Mouse (Mus musculus) CD4-positive, CD25-positive, alpha-beta regulatory T cell, adult 4 months (primary cell): ENCODE results near the gene Cmip. TPM values are rescaled to one million over a fixed set of nuclear protein-coding genes. Genes with fewer than 3 reads are reported as not detected.

Experiments
- ATAC-seq: one replicate; pipeline ENCODE4 v1.8.0; 2017
- polyA plus RNA-seq, 2 experiments: library from polyadenylated mRNA; unstranded; fragments of 100-300 nt; shearing (Covaris generic); gene quantifications; one replicate each; pipeline ENCODE4 v1.2.1; 2017

The Cmip gene
- polyA plus RNA-seq, result 10 to 100 TPM; 28.6 to 31.0 TPM

DNA sequence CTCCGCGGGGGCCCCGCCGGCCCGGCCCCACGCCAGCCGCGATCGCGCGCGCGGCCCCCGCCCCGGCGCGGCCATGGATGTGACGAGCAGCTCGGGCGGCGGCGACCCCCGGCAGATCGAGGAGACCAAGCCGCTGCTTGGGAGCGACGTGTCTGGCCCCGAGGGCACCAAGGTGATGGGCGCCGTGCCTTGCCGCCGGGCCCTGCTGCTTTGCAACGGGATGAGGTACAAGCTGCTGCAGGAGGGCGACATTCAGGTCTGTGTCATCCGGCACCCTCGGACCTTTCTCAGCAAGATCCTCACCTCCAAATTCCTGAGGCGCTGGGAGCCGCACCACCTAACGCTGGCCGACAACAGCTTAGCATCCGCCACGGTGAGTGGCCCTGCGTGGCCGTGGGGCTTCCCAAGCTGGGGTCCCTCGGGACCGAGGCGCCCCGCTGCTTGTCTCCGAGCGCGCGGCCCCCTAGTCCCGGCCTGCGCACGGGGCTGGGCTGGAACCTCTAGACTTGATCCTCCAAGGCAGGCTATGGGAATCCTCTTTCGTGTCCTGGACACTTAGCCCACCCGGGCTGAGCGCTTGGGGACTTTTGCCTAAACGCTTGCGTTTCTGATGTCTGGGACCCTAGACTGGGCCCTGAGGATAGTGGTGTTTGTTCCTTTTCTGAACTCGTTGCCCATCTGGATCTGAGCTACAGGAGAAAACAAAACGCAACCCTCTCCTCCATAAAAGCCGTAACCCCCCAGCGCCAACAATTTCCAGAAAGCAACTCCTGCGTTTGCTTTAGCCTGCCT, at the start of gene Cmip:
Cmip (plus strand) TSS at position 36 of the 792 bp plus-strand sequence.
- peak; percentile 1 for ATAC-seq

DNA sequence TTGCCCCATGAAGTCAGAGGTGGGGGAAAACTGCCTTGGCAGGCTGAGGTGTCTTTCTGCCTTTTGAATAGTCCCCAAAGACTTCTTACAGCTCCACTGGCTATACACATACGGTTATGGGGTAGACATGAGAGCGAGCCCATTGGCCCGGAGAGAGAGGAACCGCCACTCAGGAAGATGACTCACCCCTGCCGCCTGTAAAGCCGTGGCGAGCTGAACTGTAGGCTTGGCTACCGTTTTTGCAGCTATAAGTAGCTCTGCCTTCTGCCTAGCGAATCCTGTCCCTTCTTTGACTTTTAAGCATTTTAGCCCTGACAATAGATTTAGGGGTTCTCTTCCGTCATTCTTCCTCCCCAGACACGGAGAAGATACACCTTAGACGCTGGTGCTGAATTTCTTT, 47.7 kb upstream of the Cmip start:
- peak; percentile 60 for ATAC-seq

DNA sequence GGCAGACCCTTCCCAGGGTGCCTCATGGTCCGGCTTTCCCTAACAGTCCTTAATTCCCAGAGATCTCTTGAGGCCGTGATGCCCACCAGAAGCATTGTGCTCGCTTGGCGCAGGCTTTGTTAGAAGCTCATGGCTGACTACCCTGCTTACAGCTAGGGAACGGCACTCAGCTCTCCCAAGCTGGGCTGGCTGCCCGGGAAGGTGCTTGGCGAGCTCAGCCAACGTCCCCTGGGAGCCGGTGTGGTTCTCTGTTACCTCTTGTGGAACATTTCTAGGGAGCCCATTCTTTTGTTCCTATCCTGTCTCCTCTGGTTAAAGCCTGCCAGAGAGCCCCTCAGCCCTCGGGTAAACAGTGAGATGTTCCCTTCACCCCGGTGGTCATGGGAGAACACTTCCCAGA, 44.8 kb upstream of the Cmip start:
- ATAC-seq, result no peak

DNA sequence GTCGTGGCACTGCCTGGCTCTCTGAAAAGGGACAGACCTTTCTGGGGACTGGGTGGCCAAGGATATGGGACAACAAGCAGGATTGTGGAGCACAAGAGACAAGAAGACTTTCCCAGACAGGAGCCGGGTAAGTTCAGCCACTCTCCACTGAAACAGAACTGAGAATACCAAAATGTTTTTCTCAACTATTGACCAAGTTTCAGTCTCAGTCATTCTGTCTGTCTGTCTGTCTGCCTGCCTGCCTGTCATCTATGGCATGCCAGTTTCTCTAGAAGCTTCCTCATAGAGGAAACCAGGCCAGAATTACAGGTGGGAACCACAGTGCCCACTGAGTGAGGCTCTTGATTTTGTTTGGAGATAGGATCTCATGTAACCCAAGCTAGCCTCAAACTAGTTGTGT, 39.1 kb upstream of the Cmip start:
- no peak for ATAC-seq

DNA sequence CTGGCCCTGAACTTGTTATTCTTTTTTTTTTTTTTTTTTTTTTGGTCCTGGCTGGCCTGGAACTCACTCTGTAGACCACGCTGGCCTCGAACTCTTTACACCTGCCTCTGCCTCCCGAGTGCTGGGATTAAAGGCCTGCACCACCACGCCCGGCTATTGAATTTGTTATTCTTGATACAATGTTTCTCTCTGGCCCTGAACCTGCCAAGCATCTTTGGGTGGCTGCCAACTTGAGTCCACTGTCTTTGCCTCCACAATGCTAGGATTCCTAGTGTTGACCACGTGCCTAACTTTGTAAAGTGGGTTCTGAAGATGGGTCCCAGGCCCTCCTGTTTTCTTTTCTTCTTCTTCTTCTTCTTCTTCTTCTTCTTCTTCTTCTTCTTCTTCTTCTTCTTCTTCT, 34.5 kb upstream of the Cmip start:
- ATAC-seq, result no peak

DNA sequence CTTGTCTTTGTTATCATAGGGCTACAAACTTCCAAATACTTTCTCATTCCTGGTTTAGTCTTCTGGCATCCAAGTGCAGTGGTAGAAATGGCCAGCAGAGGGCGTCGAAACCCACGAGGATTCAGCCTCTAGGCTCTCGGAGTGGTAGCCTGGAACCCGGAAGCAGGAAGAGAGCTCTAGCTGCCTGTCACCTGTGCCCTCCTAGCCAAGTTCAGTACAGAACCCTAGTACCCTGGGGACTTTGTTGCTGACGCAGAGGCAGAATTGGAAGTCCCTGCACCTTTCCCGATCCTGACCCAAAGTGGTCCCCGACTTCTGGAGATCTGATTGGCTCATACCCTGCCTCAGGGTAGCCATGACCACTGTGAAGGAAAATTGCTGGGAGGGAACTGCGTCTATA, 32.2 kb upstream of the Cmip start:
- peak; percentile 100 for ATAC-seq

DNA sequence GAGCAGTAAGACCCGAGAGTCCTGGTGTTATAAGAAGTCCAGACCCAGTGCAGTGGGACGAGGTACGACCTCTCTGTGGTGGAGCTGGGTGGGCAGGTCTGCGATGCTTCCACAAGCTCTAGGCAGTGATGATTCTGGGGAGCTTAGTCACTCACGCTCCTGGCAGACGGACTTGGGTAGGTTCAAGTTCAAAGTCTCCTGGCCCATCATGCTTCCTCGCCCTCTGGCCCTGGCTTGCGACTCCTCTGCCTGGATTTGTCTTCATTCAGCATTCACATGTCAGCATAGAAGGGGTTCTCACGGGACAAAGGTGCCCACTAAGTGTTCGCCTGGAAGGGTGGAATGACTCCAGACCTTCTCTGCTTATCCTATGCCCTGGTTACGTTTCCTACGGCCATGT, 30.6 kb upstream of the Cmip start:
- ATAC-seq, result no peak

DNA sequence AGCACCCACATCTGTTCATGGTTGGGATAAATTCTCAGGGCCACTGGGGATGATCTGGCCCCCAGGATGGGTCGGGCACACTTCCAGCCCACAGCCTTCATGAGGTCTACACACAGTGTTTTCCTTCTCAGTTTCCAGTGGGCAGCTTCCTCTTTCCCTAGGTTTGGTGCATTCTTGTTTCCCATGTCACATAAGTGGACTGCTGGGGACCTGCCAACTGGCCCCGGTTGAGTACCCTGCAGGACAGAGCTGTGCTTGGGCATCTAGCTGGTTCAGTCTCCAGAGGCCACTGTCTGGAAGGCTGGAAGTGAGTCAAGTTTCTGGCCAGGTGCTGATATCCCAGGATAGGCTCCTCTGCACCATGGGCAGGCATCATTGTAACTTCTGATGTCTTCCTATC, 29.5 kb upstream of the Cmip start:
- ATAC-seq, result no peak

DNA sequence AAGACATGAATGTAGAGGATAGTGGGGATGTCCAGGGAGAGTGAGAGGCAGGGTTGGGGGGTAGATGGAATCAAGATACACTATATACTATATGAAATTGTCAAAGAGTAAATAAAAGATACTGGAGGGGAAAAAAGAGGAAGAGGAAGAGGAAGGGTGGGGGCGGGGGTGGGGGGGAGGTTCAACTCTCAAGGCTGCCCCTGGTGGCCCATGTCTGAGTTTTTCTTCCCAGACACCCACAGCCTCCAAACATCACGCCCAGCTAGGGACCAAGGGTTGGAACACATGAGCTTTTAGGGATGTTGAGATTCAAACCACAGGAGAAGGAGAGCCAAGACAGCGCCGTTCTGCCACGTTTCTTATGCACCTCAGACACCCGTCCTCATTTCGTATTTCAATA, 23.7 kb upstream of the Cmip start:
- no peak for ATAC-seq

DNA sequence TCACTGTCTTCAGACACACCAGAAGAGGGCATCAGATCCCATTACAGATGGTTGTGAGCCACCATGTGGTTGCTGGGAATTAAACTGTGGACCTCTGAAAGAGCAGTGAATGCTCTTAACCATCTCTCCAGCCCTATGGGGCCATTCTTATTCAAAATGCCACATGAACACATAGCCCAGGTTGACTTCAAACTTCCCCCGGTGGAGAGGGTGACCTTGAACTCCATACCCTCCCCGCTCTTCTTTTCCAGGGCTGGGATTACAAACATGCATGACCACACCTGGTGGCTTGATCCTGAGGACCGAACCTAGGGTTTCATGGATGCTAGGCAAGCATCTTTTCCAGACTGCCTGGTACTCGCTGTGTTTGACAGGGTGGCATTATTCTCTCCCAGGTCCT, 20.3 kb upstream of the Cmip start:
- ATAC-seq, result no peak

DNA sequence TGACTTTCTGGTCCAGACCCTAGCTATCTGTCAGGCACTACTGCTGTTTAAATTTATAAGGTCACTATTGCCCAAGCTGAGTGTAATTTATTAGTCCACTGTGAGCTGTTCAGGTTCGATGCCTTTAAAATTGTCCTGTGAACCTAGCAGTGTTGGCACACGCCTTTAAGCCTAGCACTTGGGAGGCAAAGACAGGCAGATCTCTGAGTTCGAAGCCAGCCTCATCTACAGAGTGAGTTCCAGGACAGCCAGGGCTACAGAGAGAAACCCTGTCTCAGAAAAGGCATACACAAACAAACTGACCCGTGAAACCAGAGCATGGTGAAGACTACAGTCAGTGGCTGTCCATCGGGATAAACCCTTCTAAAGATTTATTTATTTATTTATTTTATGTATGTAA, 16.5 kb upstream of the Cmip start:
- ATAC-seq, result no peak

DNA sequence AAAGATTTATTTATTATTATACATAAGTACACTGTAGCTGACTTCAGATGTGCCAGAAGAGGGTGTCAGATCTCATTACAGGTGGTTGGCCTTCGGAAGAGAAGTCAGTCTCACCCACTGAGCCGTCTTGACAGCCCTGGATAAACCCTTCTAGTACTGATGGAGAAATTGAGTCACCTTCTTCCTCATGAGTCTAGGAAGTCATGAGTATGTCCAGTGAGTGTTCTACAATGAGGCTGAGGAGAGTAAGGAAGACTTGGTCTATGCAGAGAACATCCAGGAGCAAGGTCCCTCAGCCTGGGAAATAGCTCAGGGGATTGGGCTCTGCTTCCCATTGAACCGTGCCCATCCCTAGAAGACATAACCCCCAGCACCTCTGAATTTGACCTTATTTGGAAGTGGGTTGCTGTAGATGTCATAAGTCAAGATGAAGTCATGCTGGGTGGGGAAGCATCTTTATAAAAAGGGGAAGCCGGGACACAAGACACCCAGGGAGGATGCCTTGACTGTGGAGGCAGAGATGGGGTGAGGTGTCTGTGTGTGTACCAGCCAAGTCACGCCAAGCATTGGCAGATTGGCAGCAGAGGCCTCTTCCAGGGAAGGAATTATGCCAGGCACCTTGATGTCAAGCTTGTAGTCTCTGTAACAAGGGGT, 15.9 kb upstream of the Cmip start:
- no peak for ATAC-seq

DNA sequence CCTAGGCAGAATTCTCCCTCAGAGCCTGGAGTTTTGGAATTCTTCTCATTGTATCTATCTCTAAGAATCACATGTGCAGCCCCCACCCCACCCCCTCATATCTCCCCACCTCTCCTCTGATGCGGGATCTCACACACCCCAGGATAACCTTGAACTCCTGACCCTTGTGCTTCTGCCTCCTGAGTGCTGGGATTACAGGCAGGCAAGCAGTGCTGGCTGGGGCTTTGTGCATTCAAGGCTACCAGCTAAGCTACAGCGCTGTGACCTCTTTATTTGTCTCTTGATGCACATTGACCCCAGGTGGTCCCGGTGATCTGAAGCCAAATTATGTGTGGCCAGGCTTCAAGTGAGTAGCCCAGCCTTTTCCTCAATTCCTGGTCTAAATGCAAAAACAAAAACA, 15.0 kb upstream of the Cmip start:
- ATAC-seq, result no peak

DNA sequence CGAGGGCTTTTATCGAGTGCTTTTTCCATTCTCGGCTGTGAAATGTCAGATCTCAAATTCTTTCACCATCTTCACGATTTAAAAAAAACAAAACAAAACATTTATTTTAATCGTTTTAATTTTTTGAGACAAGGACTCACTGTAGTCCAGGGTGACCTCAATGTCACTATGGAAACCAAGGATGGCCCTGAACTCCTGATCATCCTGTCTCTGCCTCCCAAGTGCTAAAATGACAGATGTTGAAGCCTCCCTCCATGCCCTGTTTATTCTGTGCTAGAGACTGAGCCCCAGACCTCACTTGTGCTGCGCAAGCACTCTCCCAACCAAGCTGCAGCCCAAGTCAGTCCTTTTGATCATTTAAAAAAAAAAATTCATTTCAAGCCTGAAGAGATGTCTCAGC, 14.6 kb upstream of the Cmip start:
- no peak for ATAC-seq

DNA sequence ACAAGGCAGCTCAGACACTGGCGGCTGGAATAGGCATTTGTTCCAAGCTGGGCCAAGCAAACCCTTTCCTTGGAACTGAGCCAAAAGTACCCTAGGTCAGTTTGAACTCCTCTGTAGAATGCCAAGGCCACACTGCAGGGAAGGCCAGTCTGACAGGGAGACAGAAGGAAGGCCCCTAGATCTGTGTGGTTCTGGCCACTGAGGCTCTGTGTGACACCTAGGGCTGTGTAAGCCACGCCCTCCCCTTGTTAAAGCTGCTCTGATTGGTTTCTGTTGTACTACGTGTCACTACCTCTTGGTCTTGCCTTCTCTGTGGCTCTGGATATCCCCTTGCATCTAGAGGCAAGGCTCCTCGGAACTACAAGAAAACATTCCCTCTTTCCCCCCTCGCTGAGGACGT, 12.3 kb upstream of the Cmip start:
- no peak for ATAC-seq

DNA sequence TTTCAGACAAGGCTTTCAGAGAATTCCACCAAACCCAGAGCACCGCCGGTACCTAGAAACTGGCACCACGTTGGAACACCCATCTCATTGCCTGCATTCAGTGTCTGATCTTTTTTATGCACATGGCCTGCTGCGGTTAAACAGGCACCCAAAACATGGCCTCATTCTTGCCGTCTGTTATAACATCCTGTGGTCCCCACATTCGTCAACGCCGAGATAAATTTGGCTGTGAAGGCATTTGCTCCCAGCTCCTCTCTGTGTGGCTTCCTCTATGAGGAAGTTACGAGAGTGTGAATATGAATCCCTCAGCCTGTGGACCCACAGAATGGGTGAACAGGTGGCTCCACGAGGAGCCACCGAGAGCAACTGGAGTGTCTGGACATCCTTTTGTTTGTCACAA, 8.5 kb upstream of the Cmip start:
- ATAC-seq, result peak; percentile 39

DNA sequence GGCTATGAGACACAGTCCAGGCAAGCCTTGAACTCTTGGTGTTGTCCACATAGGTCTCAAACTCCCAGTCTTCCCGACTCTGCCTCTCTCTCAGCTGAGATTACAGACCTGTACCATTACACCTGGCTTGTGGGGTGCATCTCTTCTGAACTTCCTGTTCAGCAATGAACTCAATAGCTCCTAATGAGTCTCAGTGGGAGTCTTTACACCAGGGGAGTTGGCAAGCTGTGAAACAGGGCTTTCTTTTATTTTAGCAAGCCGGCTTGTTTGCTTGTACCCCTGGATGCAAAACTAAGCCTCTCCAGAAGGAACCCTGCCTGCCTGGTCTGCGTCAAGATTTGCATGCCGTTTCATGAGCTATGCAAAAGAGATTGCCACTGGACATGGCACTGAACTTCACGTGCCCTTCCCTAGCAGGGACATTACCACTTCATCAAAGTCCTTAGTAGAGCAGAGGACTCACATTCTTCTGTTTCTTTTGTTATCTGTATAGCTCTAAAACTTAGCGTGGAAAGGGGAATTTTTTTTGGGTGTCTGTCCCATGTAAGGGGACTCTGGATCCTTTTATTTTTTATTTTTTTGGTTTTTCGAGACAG, 5.7 kb upstream of the Cmip start:
- ATAC-seq, result no peak

DNA sequence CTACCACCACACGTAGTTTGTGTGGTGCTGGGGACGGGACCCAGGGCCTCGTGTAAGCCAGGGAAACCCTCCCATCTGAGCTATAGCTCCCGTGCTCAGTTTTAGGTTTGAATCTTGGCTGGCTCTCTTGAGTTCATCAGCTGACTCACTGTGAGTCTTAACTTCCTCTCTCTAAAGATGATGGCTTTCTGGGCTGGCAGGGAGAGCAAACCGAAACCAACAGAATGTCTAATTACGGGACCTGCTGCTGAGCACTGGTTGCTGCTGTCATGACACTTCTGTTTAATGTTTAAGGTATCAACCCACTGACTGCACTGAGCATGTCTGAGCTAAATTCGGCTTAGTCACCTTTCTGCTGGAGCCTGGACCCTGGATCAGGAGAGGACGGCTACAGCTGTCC, 4.2 kb upstream of the Cmip start:
- ATAC-seq, result peak; percentile 9

DNA sequence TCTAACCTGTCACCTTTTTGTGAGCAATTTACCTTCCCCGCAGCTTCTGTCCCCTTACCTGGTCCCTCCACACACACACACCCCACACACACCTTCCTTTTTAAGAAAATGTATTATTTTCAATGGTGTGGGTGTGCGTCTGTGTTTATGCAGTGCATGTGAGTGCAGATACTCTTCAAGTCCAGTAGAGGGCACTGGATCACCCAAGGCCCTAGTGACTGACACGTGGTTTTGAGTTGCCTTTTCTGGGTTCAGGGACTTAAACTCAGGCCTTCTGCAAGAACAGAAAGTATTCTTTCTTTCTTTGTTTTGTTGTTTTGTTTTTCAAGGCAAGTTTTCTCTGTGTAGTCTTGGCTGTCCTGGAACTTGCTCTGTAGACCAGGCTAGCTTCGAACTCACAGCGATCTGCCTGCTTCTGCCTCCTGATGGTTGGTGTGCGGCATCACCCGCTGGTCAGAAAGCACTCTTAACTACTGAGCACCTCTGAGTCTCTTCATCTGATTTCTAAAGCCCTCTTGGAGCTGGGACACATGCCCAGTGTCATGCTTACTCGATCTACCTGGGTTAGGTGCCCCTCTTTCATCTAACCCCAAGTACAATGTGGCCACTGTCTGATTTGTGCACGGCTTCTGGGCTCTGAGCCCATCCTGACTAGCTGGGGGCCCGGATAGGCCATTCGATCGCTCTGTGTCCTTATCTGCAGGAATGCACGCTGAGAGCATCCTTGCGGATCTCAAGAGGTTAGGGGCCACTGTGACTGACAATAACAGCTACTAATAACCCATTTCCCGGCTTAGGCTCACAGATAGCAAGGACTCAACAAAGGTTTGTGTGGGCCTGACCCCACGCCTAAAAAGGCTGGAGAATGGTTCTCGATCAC, 3.2 kb upstream of the Cmip start:
- no peak for ATAC-seq

DNA sequence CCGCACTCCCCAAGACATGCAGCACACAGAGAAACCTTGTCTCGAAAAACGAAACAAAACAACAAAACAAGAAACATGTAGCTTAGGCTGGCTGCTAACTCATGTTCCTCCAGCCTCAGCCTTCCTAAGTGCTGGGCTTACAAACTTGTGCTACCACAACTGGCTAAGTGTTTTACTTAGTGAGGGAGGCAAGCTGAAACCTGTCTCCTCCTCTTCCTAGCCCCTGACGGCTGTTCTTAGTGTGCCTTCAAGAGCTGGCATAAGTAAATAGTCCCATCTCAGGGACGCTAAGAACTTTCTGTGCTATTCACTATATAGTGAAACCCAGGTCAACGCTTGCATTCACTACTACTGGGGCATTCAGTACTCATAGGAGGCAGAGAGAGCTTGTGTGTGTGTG, 2.4 kb upstream of the Cmip start:
- ATAC-seq, result no peak

DNA sequence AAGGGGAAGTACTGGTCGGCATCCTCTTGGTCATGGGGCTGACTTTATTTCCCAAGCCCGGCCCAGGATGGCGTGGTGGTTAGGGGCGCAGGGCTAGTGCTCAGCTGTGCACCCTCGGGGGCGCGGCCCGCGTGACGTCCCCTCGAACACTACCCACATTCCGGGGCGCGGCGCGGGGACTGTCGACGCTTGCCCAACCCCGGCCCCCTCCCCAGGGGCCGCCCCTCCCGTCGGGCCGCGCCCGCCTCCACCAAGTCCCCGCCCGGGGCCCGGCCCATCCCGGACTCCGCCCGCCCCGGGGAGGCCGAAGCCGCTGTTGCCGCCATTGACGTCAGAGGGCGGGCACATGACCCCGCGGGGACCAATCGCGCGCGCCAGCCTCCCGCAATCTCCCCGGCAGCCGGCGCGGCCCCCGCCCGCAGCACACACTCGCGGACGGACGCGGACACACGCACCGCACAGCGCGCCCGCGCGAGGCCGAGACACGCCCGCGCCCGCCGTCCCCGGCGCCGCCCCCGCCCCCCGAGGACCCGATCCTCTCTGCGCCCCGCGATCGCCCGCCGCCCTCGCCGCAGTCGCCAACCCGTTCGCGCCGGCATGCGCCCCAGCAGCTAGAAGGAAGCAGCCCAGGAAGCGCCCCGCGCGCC, 449 bp upstream of the Cmip start:
- ATAC-seq, result peak; percentile 68

DNA sequence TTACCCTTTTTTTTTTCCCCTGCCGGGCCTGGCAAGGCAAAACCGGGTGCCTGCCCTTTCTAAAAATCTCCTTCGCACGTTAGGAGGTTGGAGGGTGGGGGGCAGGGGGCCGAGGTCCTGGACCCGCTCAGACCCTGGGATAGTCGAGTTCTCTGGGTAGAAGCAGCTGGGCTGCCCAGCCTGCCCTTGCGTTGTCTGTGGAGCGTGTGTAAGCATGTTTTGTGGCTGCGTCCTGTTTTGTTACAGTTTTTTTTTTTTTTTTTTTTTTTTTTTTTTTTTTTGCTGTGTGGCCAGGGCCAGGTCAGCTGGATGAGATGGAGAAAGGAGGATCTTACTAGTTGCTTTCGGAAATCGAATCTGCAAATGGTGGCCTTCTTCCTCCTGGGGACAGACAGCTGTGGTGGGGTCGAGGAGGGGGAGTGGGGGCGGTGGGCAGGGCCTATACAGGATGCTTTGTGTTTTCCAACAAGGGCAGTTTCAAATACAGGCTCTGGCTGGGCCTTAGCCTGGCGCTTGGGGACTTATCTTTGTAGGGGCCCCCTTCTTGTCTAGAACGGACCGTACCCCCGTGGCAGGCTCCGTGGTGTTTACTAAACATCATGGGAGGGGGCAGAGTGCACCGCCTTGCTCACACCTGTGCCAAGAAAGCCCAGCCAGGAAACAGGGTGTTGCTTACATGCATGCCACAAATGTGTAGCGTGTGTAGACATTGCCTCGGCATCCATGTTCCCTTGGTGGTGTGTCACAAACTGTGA, 1.1 kb downstream of the Cmip start:
- ATAC-seq, result peak; percentile 30
